Mouse (Mus musculus): ENCODE measurements around the gene Zbtb7a. TPM values are rescaled to one million over a fixed set of nuclear protein-coding genes. Genes with fewer than 3 reads are reported as not detected.
A peak's percentile ranks its signal among the peaks of the same experiment; 100 is the strongest.
"Not testable (repeated sequence)": the region's sequence is repeated elsewhere in the genome, so short reads cannot be mapped to it uniquely, and the experiment has no call there.

The Zbtb7a gene
- polyA plus RNA-seq, 1 experiment from 2014 or later = 13.5 TPM

- Histone ChIP-seq H3K4me1 (peaks cover 53% of the 10 kb centered on the region), H3K27me3 (no peaks in the 10 kb centered on the region), H3K9ac (peak overlapping the region; percentile 29; the same call in 1 of the 2 replicates), H3K36me3 (replicated peaks) (peaks cover 37% of the 10 kb centered on the region), H3K4me2 (peak overlapping the region; percentile 97), H3K27ac (peak overlapping the region; percentile 95), H3K4me3 (replicated peaks) (peak overlapping the region; percentile 100), H3K9me3 (no peaks in the 10 kb centered on the region)
- 11% methylated on average over 13 of the region's 13 CpGs for WGBS
- peak; percentile 12 for ATAC-seq (ENCODE audit: low FRiP score)
Observed at GRCm38 (mm10) chr10:81175936-81176465, 41.0 kb downstream of the Zbtb7a start.

GRCm38 (mm10) chr10:81176466-81177271, 41.6 kb downstream of the Zbtb7a start, which contains the start of gene Eef2:
Gene Eef2 (plus strand): TSS chr10:81176631.
- H3K4me1 ChIP-seq = peaks cover 54% of the 10 kb centered on the region
- under 1% methylated on average over 77 of the region's 77 CpGs for WGBS
- no peaks in the 10 kb centered on the region for H3K27me3 ChIP-seq
- peak within 1 kb of the TSS; percentile 95 for H3K27ac ChIP-seq
- no peaks in the 10 kb centered on the region for H3K9me3 ChIP-seq
- peak within 1 kb of the TSS; percentile 97 for H3K4me2 ChIP-seq
- ATAC-seq (ENCODE audit: low FRiP score) = peak; percentile 84
- peaks cover 44% of the 10 kb centered on the region for H3K36me3 ChIP-seq (replicated peaks)
- H3K4me3 ChIP-seq (replicated peaks) = peak within 1 kb of the TSS; percentile 100
- H3K9ac ChIP-seq = peak within 1 kb of the TSS; percentile 99

- WGBS = 18% methylated on average over 16 of the region's 16 CpGs
- Histone ChIP-seq H3K27ac (peak overlapping the region; percentile 95), H3K9me3 (no peaks in the 10 kb centered on the region), H3K4me3 (replicated peaks) (peak overlapping the region; percentile 100), H3K36me3 (replicated peaks) (peaks cover 53% of the 10 kb centered on the region), H3K4me2 (peak overlapping the region; percentile 97), H3K9ac (peak overlapping the region; percentile 99), H3K4me1 (peaks cover 62% of the 10 kb centered on the region), H3K27me3 (no peaks in the 10 kb centered on the region)
- no peak for ATAC-seq (ENCODE audit: low FRiP score)
Observed at GRCm38 (mm10) chr10:81177491-81177925, 42.5 kb downstream of the Zbtb7a start.

- Histone ChIP-seq H3K4me2 (peak overlapping the region; percentile 97), H3K9me3 (no peaks in the 10 kb centered on the region), H3K27ac (peak overlapping the region; percentile 95; the same call in 1 of the 2 replicates), H3K36me3 (replicated peaks) (peaks cover 53% of the 10 kb centered on the region), H3K9ac (peak overlapping the region; percentile 99), H3K4me3 (replicated peaks) (peak overlapping the region; percentile 100), H3K27me3 (no peaks in the 10 kb centered on the region), H3K4me1 (peaks cover 60% of the 10 kb centered on the region)
- ATAC-seq (ENCODE audit: low FRiP score) = no peak
- WGBS = 72% methylated on average over 14 of the region's 14 CpGs
Observed at GRCm38 (mm10) chr10:81177958-81178712, 43.1 kb downstream of the Zbtb7a start.

GRCm38 (mm10) chr10:81178927-81179326, 43.9 kb downstream of the Zbtb7a start:
- Histone ChIP-seq H3K4me3 (replicated peaks) (no peak overlapping the region), H3K36me3 (replicated peaks) (peaks cover 53% of the 10 kb centered on the region), H3K9me3 (no peaks in the 10 kb centered on the region), H3K4me2 (peak overlapping the region; percentile 97; the same call in 1 of the 2 replicates), H3K4me1 (peaks cover 59% of the 10 kb centered on the region), H3K27me3 (no peaks in the 10 kb centered on the region), H3K27ac (no peak overlapping the region), H3K9ac (peak overlapping the region; percentile 99; the same call in 1 of the 2 replicates)
- 91% methylated on average over 11 of the region's 11 CpGs for WGBS
- ATAC-seq (ENCODE audit: low FRiP score) = no peak

GRCm38 (mm10) chr10:81179451-81180342, 44.7 kb downstream of the Zbtb7a start:
- Histone ChIP-seq H3K9ac (no peak overlapping the region), H3K9me3 (no peaks in the 10 kb centered on the region), H3K4me2 (no peak overlapping the region), H3K27ac (no peak overlapping the region), H3K27me3 (no peaks in the 10 kb centered on the region), H3K4me1 (peaks cover 56% of the 10 kb centered on the region), H3K36me3 (replicated peaks) (peaks cover 59% of the 10 kb centered on the region), H3K4me3 (replicated peaks) (no peak overlapping the region)
- no peak for ATAC-seq (ENCODE audit: low FRiP score)
- WGBS = 91% methylated on average over 32 of the region's 32 CpGs

- Histone ChIP-seq H3K27ac (0 out of 2 replicates have a peak overlapping the region, but pooled peaks have one; percentile 21), H3K36me3 (replicated peaks) (peaks cover 69% of the 10 kb centered on the region), H3K4me1 (peaks cover 44% of the 10 kb centered on the region), H3K27me3 (no peaks in the 10 kb centered on the region), H3K4me3 (replicated peaks) (no peak overlapping the region), H3K9ac (no peak overlapping the region), H3K9me3 (no peaks in the 10 kb centered on the region), H3K4me2 (no peak overlapping the region)
- WGBS = 93% methylated on average over 13 of the region's 13 CpGs
- ATAC-seq (ENCODE audit: low FRiP score) = no peak
Observed at GRCm38 (mm10) chr10:81180946-81181345, 45.9 kb downstream of the Zbtb7a start.

GRCm38 (mm10) chr10:81181860-81182259, 46.8 kb downstream of the Zbtb7a start:
- not testable (repeated sequence) for H3K9me3 ChIP-seq; ATAC-seq (ENCODE audit: low FRiP score); H3K9ac ChIP-seq; H3K27me3 ChIP-seq
- Histone ChIP-seq H3K27ac (peak overlapping the region; percentile 69; the same call in 1 of the 2 replicates), H3K4me2 (0 out of 2 replicates have a peak overlapping the region, but pooled peaks have one; percentile 4), H3K4me3 (replicated peaks) (peak overlapping the region; percentile 2; the same call in 1 of the 2 replicates), H3K36me3 (replicated peaks) (peaks cover 74% of the 10 kb centered on the region), H3K4me1 (peaks cover 43% of the 10 kb centered on the region)
- WGBS = 82% methylated on average over 12 of the region's 12 CpGs

- Histone ChIP-seq H3K27ac (peak within 1 kb of the TSS; percentile 84), H3K9me3 (no peaks in the 10 kb centered on the region), H3K36me3 (replicated peaks) (peaks cover 78% of the 10 kb centered on the region), H3K4me2 (peak within 1 kb of the TSS; percentile 71), H3K9ac (peak within 1 kb of the TSS; percentile 63), H3K27me3 (no peaks in the 10 kb centered on the region), H3K4me3 (replicated peaks) (peak within 1 kb of the TSS; percentile 63), H3K4me1 (peaks cover 38% of the 10 kb centered on the region)
- ATAC-seq (ENCODE audit: low FRiP score) = peak; percentile 95
- 4% methylated on average over 53 of the region's 53 CpGs for WGBS
Observed at GRCm38 (mm10) chr10:81182336-81183333, 47.6 kb downstream of the Zbtb7a start, which contains the start of gene Dapk3. Gene Dapk3 (plus strand): TSS chr10:81183005.

GRCm38 (mm10) chr10:81183805-81184204, 48.8 kb downstream of the Zbtb7a start, which contains the start of gene 4930442H23Rik:
Gene 4930442H23Rik (minus strand): TSS chr10:81183849.
- 86% methylated on average over 5 of the region's 5 CpGs for WGBS
- no peak for ATAC-seq (ENCODE audit: low FRiP score)
- H3K36me3 ChIP-seq (replicated peaks) = peaks cover 67% of the 10 kb centered on the region

More at GRCm38 (mm10) chr10:81183805-81184204, 48.8 kb downstream of the Zbtb7a start, which contains the start of gene 4930442H23Rik:
- H3K27me3 ChIP-seq = no peaks in the 10 kb centered on the region
- H3K9me3 ChIP-seq = no peaks in the 10 kb centered on the region
- H3K4me3 ChIP-seq (replicated peaks) = peak within 1 kb of the TSS; percentile 63
- H3K27ac ChIP-seq = peak within 1 kb of the TSS; percentile 84
- H3K4me1 ChIP-seq = peaks cover 27% of the 10 kb centered on the region
- peak within 1 kb of the TSS; percentile 71 for H3K4me2 ChIP-seq
- peak within 1 kb of the TSS; percentile 63 for H3K9ac ChIP-seq

All from forebrain, embryonic 12.5 days (tissue).